Mouse (Mus musculus): ENCODE measurements around the gene Mbd3. TPM values are rescaled to one million over a fixed set of nuclear protein-coding genes. Genes with fewer than 3 reads are reported as not detected.

The Mbd3 gene
- polyA plus RNA-seq, 1 experiment from 2014 or later: 125 TPM

DNA sequence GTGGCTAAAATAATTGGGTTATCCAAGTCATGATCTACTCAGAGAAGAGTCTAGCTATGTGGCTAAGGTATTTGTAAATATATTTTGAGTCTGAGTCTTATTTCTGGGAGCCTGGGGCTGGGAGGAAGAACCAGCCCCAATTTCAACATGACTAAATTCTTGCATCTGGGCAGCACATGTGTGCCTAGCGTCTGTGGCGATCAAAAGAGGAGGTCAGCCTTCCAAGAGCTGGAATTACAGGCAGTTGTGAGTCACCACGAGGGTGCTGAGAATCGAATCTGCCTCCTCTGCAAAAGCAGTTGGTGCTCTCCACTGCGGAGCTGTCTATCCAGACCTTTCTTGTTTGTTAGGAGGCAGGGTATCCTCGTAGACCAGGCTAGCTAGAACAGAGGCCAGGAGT is 33.6 kb downstream of the Mbd3 start:
- no peaks in the 10 kb centered on the region for H3K4me1 ChIP-seq (ENCODE audit: control insufficient read depth in 2 of 2, insufficient read depth in 2 of 2, low read length in 2 of 2)
- 64% methylated on average over 6 of the region's 6 CpGs for WGBS
- no peak for ATAC-seq (ENCODE audit: insufficient number of reproducible peaks, insufficient read depth, low FRiP score, low read depth)
- H3K27ac ChIP-seq (replicated peaks in 1 of 2; ENCODE audit: control insufficient read depth in 1 of 2, insufficient read depth in 1 of 2, low read depth in 2 of 2, low read length in 2 of 2): no peak overlapping the region
- no peaks in the 10 kb centered on the region for H3K9me3 ChIP-seq (ENCODE audit: control insufficient read depth, low read length)
- peaks cover 31% of the 10 kb centered on the region for H3K27me3 ChIP-seq (ENCODE audit: control insufficient read depth, insufficient read depth, low read length)
- H3K4me3 ChIP-seq (ENCODE audit: control insufficient read depth in 1 of 2, insufficient read depth in 1 of 2, low read depth in 1 of 2, low read length in 2 of 2): no peak overlapping the region
- H3K9ac ChIP-seq (ENCODE audit: low read length): no peak overlapping the region
- H3K4me2 ChIP-seq (ENCODE audit: low read length): no peak overlapping the region
- H3K36me3 ChIP-seq (ENCODE audit: control insufficient read depth, insufficient read depth, low read length): no peaks in the 10 kb centered on the region

- H3K27me3 ChIP-seq (ENCODE audit: control insufficient read depth, insufficient read depth, low read length): peaks cover 49% of the 10 kb centered on the region
- ATAC-seq (ENCODE audit: insufficient number of reproducible peaks, insufficient read depth, low FRiP score, low read depth): no peak
- WGBS: 50% methylated on average over 6 of the region's 6 CpGs
Observed at GRCm38 (mm10) chr10:80363734-80364133, 35.6 kb downstream of the Mbd3 start.

GRCm38 (mm10) chr10:80357994-80358639 is 41.2 kb downstream of the Mbd3 start:
- WGBS: 7% methylated on average over 31 of the region's 31 CpGs
- Histone ChIP-seq H3K4me3 (ENCODE audit: control insufficient read depth in 1 of 2, insufficient read depth in 1 of 2, low read depth in 1 of 2, low read length in 2 of 2) (peak overlapping the region in 1 of 2 experiments; percentile 16; a peak in 2 of 4 replicates), H3K27ac (replicated peaks in 1 of 2; ENCODE audit: control insufficient read depth in 1 of 2, insufficient read depth in 1 of 2, low read depth in 2 of 2, low read length in 2 of 2) (no peak overlapping the region), H3K9me3 (ENCODE audit: control insufficient read depth, low read length) (no peaks in the 10 kb centered on the region), H3K9ac (ENCODE audit: low read length) (no peak overlapping the region), H3K4me1 (ENCODE audit: control insufficient read depth in 2 of 2, insufficient read depth in 2 of 2, low read length in 2 of 2) (peaks cover 0 to 9% of the 10 kb centered on the region in 2 experiments; a peak in 1 of 4 replicates), H3K27me3 (ENCODE audit: control insufficient read depth, insufficient read depth, low read length) (peaks cover 82% of the 10 kb centered on the region), H3K36me3 (ENCODE audit: control insufficient read depth, insufficient read depth, low read length) (no peaks in the 10 kb centered on the region), H3K4me2 (ENCODE audit: low read length) (peak overlapping the region; percentile 53)
- peak; percentile 20; the same call in 1 of the 2 replicates for ATAC-seq (ENCODE audit: insufficient number of reproducible peaks, insufficient read depth, low FRiP score, low read depth)

More at GRCm38 (mm10) chr10:80363734-80364133, 35.6 kb downstream of the Mbd3 start:
- no peaks in the 10 kb centered on the region for H3K4me1 ChIP-seq (ENCODE audit: control insufficient read depth in 2 of 2, insufficient read depth in 2 of 2, low read length in 2 of 2)
- no peak overlapping the region for H3K4me2 ChIP-seq (ENCODE audit: low read length)
- H3K9ac ChIP-seq (ENCODE audit: low read length): no peak overlapping the region
- H3K36me3 ChIP-seq (ENCODE audit: control insufficient read depth, insufficient read depth, low read length): no peaks in the 10 kb centered on the region
- no peaks in the 10 kb centered on the region for H3K9me3 ChIP-seq (ENCODE audit: control insufficient read depth, low read length)
- H3K27ac ChIP-seq (replicated peaks in 1 of 2; ENCODE audit: control insufficient read depth in 1 of 2, insufficient read depth in 1 of 2, low read depth in 2 of 2, low read length in 2 of 2): no peak overlapping the region
- H3K4me3 ChIP-seq (ENCODE audit: control insufficient read depth in 1 of 2, insufficient read depth in 1 of 2, low read depth in 1 of 2, low read length in 2 of 2): no peak overlapping the region

GRCm38 (mm10) chr10:80357336-80357735 is 42.0 kb downstream of the Mbd3 start:
- H3K27me3 ChIP-seq (ENCODE audit: control insufficient read depth, insufficient read depth, low read length): peaks cover 80% of the 10 kb centered on the region
- peaks cover 0 to 9% of the 10 kb centered on the region in 2 experiments; a peak in 2 of 4 replicates for H3K4me1 ChIP-seq (ENCODE audit: control insufficient read depth in 2 of 2, insufficient read depth in 2 of 2, low read length in 2 of 2)
- no peak overlapping the region for H3K9ac ChIP-seq (ENCODE audit: low read length)
- H3K27ac ChIP-seq (replicated peaks in 1 of 2; ENCODE audit: control insufficient read depth in 1 of 2, insufficient read depth in 1 of 2, low read depth in 2 of 2, low read length in 2 of 2): no peak overlapping the region
- no peak for ATAC-seq (ENCODE audit: insufficient number of reproducible peaks, insufficient read depth, low FRiP score, low read depth)
- H3K4me3 ChIP-seq (ENCODE audit: control insufficient read depth in 1 of 2, insufficient read depth in 1 of 2, low read depth in 1 of 2, low read length in 2 of 2): peak overlapping the region in 1 of 2 experiments; percentile 16; a peak in 1 of 4 replicates
- no peaks in the 10 kb centered on the region for H3K9me3 ChIP-seq (ENCODE audit: control insufficient read depth, low read length)
- H3K4me2 ChIP-seq (ENCODE audit: low read length): no peak overlapping the region
- no peaks in the 10 kb centered on the region for H3K36me3 ChIP-seq (ENCODE audit: control insufficient read depth, insufficient read depth, low read length)
- 33% methylated on average over 7 of the region's 7 CpGs for WGBS

DNA sequence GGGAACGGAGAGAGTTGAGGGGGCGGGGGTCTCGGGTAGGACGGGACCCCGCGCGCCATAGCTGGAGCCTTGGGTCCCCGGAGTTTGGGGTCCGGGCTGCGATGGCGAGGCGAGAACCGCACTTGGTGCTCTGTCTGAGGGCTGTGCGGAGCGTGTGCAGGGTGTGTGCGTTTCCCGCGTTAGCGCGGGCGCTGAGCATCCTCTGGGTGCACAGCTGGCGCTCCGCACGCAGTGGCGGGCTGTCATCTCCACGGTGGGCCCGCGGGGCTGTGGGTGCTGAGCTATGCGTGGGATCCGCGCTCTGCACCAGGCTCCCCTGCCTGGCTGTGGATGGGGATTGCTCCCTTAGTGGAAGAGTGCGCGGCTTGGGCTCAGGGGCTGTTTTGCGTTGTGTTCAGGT is 42.6 kb downstream of the Mbd3 start:
- Histone ChIP-seq H3K27me3 (ENCODE audit: control insufficient read depth, insufficient read depth, low read length) (peaks cover 85% of the 10 kb centered on the region), H3K36me3 (ENCODE audit: control insufficient read depth, insufficient read depth, low read length) (no peaks in the 10 kb centered on the region), H3K9me3 (ENCODE audit: control insufficient read depth, low read length) (no peaks in the 10 kb centered on the region), H3K4me3 (ENCODE audit: control insufficient read depth in 1 of 2, insufficient read depth in 1 of 2, low read depth in 1 of 2, low read length in 2 of 2) (peak overlapping the region in 1 of 2 experiments; percentile 34; a peak in 2 of 4 replicates), H3K4me2 (ENCODE audit: low read length) (peak overlapping the region; percentile 55), H3K9ac (ENCODE audit: low read length) (no peak overlapping the region), H3K27ac (replicated peaks in 1 of 2; ENCODE audit: control insufficient read depth in 1 of 2, insufficient read depth in 1 of 2, low read depth in 2 of 2, low read length in 2 of 2) (no peak overlapping the region), H3K4me1 (ENCODE audit: control insufficient read depth in 2 of 2, insufficient read depth in 2 of 2, low read length in 2 of 2) (peaks cover 0 to 9% of the 10 kb centered on the region in 2 experiments; a peak in 2 of 4 replicates)
- no peak for ATAC-seq (ENCODE audit: insufficient number of reproducible peaks, insufficient read depth, low FRiP score, low read depth)
- 4% methylated on average over 32 of the region's 34 CpGs for WGBS

DNA sequence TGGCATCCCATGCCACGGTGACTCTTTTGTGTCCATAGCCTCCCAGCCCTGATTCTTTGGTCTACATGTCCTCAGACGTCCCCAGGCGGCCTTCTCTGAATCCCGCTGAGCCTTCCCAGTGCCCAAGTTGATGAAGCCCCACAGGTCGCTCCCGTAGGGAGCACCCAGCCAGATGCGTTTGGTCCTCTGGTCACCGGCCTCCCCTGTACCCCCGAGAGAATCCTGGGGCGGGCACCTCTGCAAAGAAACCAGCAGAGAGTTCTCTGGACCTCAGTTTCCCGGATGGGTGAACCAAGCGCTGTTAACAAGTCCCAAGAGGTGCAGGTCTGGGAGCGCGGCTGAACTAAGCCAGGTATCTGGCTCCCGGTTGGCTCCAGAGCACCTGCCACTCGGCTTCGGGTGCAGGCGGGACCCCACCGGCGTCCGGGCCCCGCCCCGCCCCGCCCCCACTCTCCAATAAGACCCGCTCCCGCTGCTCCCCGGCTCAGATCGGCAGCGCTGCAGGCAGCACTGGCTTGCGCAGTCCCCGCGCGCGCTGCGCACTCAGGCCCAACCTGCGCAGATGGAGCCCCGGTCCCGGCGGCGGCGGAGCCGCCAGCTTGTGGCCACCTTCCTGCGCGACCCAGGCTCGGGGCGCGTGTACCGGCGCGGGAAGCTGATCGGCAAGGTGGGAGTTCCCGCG is 43.2 kb downstream of the Mbd3 start, which contains the start of gene Plk5:
TSS of gene Plk5 (plus strand) at position 459 of the 682 bp plus-strand sequence.
- Histone ChIP-seq H3K27ac (replicated peaks in 1 of 2; ENCODE audit: control insufficient read depth in 1 of 2, insufficient read depth in 1 of 2, low read depth in 2 of 2, low read length in 2 of 2) (no peak within 1 kb of the TSS), H3K4me2 (ENCODE audit: low read length) (peak within 1 kb of the TSS; percentile 55), H3K36me3 (ENCODE audit: control insufficient read depth, insufficient read depth, low read length) (no peaks in the 10 kb centered on the region), H3K4me3 (ENCODE audit: control insufficient read depth in 1 of 2, insufficient read depth in 1 of 2, low read depth in 1 of 2, low read length in 2 of 2) (peak within 1 kb of the TSS in 1 of 2 experiments; percentile 34; a peak in 2 of 4 replicates), H3K9me3 (ENCODE audit: control insufficient read depth, low read length) (no peaks in the 10 kb centered on the region), H3K27me3 (ENCODE audit: control insufficient read depth, insufficient read depth, low read length) (peaks cover 91% of the 10 kb centered on the region), H3K4me1 (ENCODE audit: control insufficient read depth in 2 of 2, insufficient read depth in 2 of 2, low read length in 2 of 2) (peaks cover 0 to 9% of the 10 kb centered on the region in 2 experiments; a peak in 2 of 4 replicates), H3K9ac (ENCODE audit: low read length) (no peak within 1 kb of the TSS)
- ATAC-seq (ENCODE audit: insufficient number of reproducible peaks, insufficient read depth, low FRiP score, low read depth): no peak
- WGBS: 2% methylated on average over 52 of the region's 53 CpGs

DNA sequence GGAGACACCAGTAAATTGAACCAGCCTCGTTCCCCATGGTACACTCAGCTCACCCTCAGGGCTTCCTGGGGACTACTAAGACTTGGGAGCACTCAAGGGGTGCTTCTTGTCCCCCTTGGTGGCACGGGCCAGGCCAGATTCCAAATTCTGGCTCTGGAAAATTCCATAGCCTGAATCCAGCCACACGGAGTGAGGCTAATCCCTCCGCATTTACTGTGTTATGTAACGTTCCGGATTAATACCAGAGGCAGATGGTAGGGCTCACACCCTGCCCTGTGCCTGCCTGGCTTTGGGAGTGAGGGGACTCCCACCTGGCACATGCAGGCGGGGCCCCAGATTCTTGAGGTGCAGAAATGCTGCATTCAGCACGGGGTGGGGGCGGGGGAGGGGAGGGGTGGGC is 43.9 kb downstream of the Mbd3 start:
- Histone ChIP-seq H3K9me3 (ENCODE audit: control insufficient read depth, low read length) (no peaks in the 10 kb centered on the region), H3K4me1 (ENCODE audit: control insufficient read depth in 2 of 2, insufficient read depth in 2 of 2, low read length in 2 of 2) (peaks cover 0 to 9% of the 10 kb centered on the region in 2 experiments; a peak in 2 of 4 replicates), H3K27me3 (ENCODE audit: control insufficient read depth, insufficient read depth, low read length) (peaks cover 93% of the 10 kb centered on the region), H3K9ac (ENCODE audit: low read length) (no peak overlapping the region), H3K4me2 (ENCODE audit: low read length) (no peak overlapping the region), H3K36me3 (ENCODE audit: control insufficient read depth, insufficient read depth, low read length) (no peaks in the 10 kb centered on the region), H3K27ac (replicated peaks in 1 of 2; ENCODE audit: control insufficient read depth in 1 of 2, insufficient read depth in 1 of 2, low read depth in 2 of 2, low read length in 2 of 2) (no peak overlapping the region), H3K4me3 (ENCODE audit: control insufficient read depth in 1 of 2, insufficient read depth in 1 of 2, low read depth in 1 of 2, low read length in 2 of 2) (no peak overlapping the region)
- ATAC-seq (ENCODE audit: insufficient number of reproducible peaks, insufficient read depth, low FRiP score, low read depth): no peak
- WGBS: 15% methylated on average over 9 of the region's 9 CpGs
